Mouse (Mus musculus): ENCODE data around the gene Lsamp. TPM values are rescaled to one million over a fixed set of nuclear protein-coding genes. Genes with fewer than 3 reads are reported as not detected.

Gene Lsamp
- polyA plus RNA-seq, 1 experiment: 0.31 TPM

DNA sequence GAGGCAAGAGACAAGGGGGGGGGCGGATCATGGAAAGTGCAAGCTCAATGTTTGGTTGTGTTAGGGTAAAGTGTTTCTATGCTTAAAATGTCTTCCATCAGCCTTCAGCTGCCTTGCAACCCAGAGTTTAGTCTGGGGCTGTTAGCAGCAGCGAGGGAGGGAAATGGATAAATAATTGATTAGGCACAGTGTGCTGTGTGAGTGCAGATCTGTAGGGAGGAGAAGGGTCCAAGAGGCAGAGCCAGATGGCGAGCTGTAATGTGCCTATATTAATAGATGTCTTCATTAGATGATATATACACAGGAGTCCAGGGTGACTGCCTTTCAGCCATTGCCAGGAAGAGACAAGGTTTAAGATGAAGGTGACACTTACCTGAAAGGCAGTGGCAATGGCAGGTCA is 725.9 kb downstream of the Lsamp start:
- Histone ChIP-seq H3K27ac (ENCODE audit: control insufficient read depth, insufficient read depth, low read depth, low read length) (no peak overlapping the region), H3K36me3 (ENCODE audit: control insufficient read depth, insufficient read depth, low read length) (no peaks in the 10 kb centered on the region), H3K4me1 (ENCODE audit: control insufficient read depth, insufficient read depth, low read length) (no peaks in the 10 kb centered on the region), H3K4me3 (ENCODE audit: control insufficient read depth, low read depth, low read length) (no peak overlapping the region), H3K27me3 (ENCODE audit: control insufficient read depth, insufficient read depth, low read length) (no peaks in the 10 kb centered on the region)
- TF ChIP-seq POLR2A (IDR thresholded peaks at IDR 0.05; ENCODE audit: control insufficient read depth, low read depth, low read length) (no peak), CTCF (IDR thresholded peaks at IDR 0.05; ENCODE audit: control insufficient read depth, insufficient read depth, insufficient replicate concordance, low read depth, low read length) (no peak)

DNA sequence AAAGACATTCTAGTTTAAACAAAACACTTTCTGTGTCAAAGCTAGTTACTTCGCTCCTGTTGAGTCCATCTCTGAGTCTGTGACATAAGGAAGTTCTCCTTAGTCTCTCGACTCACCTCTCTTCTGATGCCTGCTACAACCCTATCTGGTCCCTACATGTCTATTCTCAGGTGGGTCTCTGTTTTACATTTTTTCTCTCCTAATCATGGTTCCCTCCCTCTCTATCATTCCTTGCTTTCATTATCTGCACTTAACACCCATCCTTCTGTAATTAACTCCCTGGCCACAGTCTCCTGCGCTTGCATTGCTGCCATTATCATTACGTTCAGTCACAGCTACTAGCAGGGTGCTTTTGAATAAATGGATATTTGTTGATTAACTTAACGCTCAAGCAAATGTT is 726.3 kb downstream of the Lsamp start:
- Histone ChIP-seq H3K4me3 (ENCODE audit: control insufficient read depth, low read depth, low read length) (no peak overlapping the region), H3K36me3 (ENCODE audit: control insufficient read depth, insufficient read depth, low read length) (no peaks in the 10 kb centered on the region), H3K4me1 (ENCODE audit: control insufficient read depth, insufficient read depth, low read length) (no peaks in the 10 kb centered on the region), H3K27me3 (ENCODE audit: control insufficient read depth, insufficient read depth, low read length) (no peaks in the 10 kb centered on the region), H3K27ac (ENCODE audit: control insufficient read depth, insufficient read depth, low read depth, low read length) (no peak overlapping the region)
- TF ChIP-seq POLR2A (IDR thresholded peaks at IDR 0.05; ENCODE audit: control insufficient read depth, low read depth, low read length): no peak
- no peak for TF ChIP-seq CTCF (IDR thresholded peaks at IDR 0.05; ENCODE audit: control insufficient read depth, insufficient read depth, insufficient replicate concordance, low read depth, low read length)

DNA sequence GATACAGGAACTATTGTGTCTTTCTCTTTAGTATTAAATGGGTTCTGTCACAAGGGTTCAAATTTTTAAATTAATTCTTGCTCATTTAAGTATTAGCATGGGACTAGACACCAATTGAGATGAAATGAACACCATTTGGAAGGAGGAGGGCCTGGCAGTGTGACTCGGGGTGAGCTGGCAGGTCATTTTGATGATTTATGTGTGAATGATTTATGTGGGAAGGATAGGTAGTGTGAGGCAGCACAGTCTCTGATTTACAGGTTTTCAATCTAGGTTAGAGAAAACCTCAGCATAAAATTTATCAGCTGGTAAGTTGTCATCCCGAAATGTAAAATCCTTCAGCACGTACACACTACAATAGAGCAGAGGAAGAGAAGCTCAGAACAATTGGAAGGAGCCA is 729.6 kb downstream of the Lsamp start:
- H3K36me3 ChIP-seq (ENCODE audit: control insufficient read depth, insufficient read depth, low read length): no peaks in the 10 kb centered on the region
- H3K27ac ChIP-seq (ENCODE audit: control insufficient read depth, insufficient read depth, low read depth, low read length): no peak overlapping the region
- no peak overlapping the region for H3K4me3 ChIP-seq (ENCODE audit: control insufficient read depth, low read depth, low read length)
- TF ChIP-seq CTCF (IDR thresholded peaks at IDR 0.05; ENCODE audit: control insufficient read depth, insufficient read depth, insufficient replicate concordance, low read depth, low read length) (no peak), POLR2A (IDR thresholded peaks at IDR 0.05; ENCODE audit: control insufficient read depth, low read depth, low read length) (no peak)
- H3K4me1 ChIP-seq (ENCODE audit: control insufficient read depth, insufficient read depth, low read length): no peaks in the 10 kb centered on the region
- H3K27me3 ChIP-seq (ENCODE audit: control insufficient read depth, insufficient read depth, low read length): no peaks in the 10 kb centered on the region

DNA sequence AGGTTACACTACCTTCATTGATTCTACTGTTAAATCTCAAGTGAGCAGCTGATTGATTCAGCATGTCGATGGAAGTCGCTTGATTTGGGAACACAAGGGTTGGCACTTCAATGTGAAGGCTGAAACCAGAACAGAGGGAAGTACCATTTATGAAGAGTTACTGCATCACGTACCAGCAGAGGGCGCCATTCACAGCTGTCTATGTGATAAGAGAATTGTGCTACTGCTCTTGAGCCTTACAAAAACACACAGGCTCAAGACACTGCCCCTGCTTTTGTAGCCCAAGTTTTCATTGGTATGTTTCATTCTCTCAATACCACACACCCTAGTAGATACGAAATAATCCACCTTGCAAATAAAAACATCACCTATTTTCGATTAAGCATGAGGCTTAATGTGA is 754.9 kb downstream of the Lsamp start:
- Histone ChIP-seq H3K27ac (ENCODE audit: control insufficient read depth, insufficient read depth, low read depth, low read length) (no peak overlapping the region), H3K4me1 (ENCODE audit: control insufficient read depth, insufficient read depth, low read length) (no peaks in the 10 kb centered on the region), H3K4me3 (ENCODE audit: control insufficient read depth, low read depth, low read length) (no peak overlapping the region), H3K36me3 (ENCODE audit: control insufficient read depth, insufficient read depth, low read length) (no peaks in the 10 kb centered on the region), H3K27me3 (ENCODE audit: control insufficient read depth, insufficient read depth, low read length) (no peaks in the 10 kb centered on the region)
- TF ChIP-seq CTCF (IDR thresholded peaks at IDR 0.05; ENCODE audit: control insufficient read depth, insufficient read depth, insufficient replicate concordance, low read depth, low read length): no peak
- TF ChIP-seq POLR2A (IDR thresholded peaks at IDR 0.05; ENCODE audit: control insufficient read depth, low read depth, low read length): no peak

DNA sequence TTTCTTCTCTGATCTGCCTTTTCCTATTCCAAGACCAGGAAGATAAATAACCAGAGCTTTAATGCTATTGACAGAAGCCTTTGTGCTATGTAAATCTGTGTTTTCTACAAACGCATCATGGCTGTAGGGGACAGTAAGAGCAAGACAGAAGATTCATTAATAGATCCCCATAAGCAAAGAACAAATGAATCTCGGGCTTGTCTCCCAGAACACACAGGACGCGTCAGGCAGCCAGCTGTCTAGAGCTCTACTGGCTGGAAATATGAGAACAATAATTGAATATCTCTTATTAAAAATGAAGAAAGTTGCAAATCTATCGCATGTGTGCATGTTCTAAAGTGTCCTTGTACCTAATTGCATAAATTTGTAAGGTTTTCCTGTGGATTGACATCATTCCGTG is 755.6 kb downstream of the Lsamp start:
- Histone ChIP-seq H3K27me3 (ENCODE audit: control insufficient read depth, insufficient read depth, low read length) (no peaks in the 10 kb centered on the region), H3K36me3 (ENCODE audit: control insufficient read depth, insufficient read depth, low read length) (no peaks in the 10 kb centered on the region), H3K4me3 (ENCODE audit: control insufficient read depth, low read depth, low read length) (no peak overlapping the region), H3K27ac (ENCODE audit: control insufficient read depth, insufficient read depth, low read depth, low read length) (no peak overlapping the region), H3K4me1 (ENCODE audit: control insufficient read depth, insufficient read depth, low read length) (no peaks in the 10 kb centered on the region)
- TF ChIP-seq POLR2A (IDR thresholded peaks at IDR 0.05; ENCODE audit: control insufficient read depth, low read depth, low read length) (no peak), CTCF (IDR thresholded peaks at IDR 0.05; ENCODE audit: control insufficient read depth, insufficient read depth, insufficient replicate concordance, low read depth, low read length) (no peak)

DNA sequence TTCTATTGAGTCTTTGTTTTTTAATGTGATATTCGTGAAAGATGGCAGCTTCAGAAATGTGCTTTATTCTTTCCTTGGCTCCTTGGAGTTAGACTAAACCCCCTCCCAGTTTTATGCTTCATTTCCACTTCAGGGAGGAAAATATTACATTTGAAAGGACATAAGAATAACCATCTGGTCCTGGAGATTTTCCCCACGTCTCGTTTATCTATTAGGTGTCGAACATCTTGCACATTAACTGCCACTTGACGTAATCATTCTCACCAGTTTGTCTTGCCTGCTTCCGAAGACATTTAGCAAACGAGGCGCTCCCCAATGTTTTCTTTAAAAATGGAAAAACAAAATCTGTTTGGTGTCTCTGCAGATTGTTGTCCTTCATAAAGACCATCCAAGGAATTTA is 756.1 kb downstream of the Lsamp start:
- TF ChIP-seq CTCF (IDR thresholded peaks at IDR 0.05; ENCODE audit: control insufficient read depth, insufficient read depth, insufficient replicate concordance, low read depth, low read length) (no peak), POLR2A (IDR thresholded peaks at IDR 0.05; ENCODE audit: control insufficient read depth, low read depth, low read length) (no peak)
- H3K36me3 ChIP-seq (ENCODE audit: control insufficient read depth, insufficient read depth, low read length): no peaks in the 10 kb centered on the region
- H3K27me3 ChIP-seq (ENCODE audit: control insufficient read depth, insufficient read depth, low read length): no peaks in the 10 kb centered on the region
- H3K27ac ChIP-seq (ENCODE audit: control insufficient read depth, insufficient read depth, low read depth, low read length): no peak overlapping the region
- H3K4me3 ChIP-seq (ENCODE audit: control insufficient read depth, low read depth, low read length): no peak overlapping the region
- H3K4me1 ChIP-seq (ENCODE audit: control insufficient read depth, insufficient read depth, low read length): no peaks in the 10 kb centered on the region

DNA sequence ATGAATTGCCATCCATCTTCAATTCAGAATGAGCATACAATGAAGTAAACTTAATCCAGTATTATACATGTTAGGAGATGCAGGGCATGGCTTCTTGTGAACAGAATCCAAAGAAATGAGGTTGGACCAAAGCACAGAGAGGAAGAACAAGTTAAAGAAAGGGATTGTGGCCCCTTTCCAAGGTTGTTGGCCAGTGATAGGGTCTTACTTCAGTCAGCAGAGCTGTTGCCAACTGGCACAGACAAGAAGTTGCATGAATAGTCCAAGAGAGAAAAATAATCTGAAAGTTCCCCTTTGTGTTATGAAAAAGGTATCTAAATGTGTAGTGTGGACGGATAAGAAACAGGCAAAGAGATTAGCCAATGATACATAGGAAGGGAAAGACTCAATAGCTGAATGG is 843.0 kb downstream of the Lsamp start:
- TF ChIP-seq POLR2A (IDR thresholded peaks at IDR 0.05; ENCODE audit: control insufficient read depth, low read depth, low read length) (no peak), CTCF (IDR thresholded peaks at IDR 0.05; ENCODE audit: control insufficient read depth, insufficient read depth, insufficient replicate concordance, low read depth, low read length) (no peak)
- Histone ChIP-seq H3K36me3 (ENCODE audit: control insufficient read depth, insufficient read depth, low read length) (no peaks in the 10 kb centered on the region), H3K4me3 (ENCODE audit: control insufficient read depth, low read depth, low read length) (no peak overlapping the region)

DNA sequence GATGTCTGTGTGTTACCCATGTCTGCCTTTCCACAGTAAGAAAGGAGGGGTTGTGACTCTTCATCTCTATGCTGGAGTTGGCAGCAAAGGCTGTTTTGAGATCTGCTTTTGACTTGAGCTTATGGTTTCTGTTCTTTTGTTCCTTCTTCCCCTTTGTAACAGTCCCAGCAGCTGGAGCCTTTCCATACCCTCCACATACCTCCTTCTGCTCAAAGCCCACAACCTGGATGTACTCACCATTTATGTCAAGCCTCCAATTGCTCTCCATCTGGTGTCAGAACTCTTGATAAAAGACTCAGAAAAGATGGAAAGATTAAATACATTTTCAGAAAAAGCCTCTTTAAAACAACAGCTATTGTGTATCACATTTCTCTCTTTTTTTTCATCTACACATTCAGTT is 847.4 kb downstream of the Lsamp start:
- Histone ChIP-seq H3K4me1 (ENCODE audit: control insufficient read depth, insufficient read depth, low read length) (no peaks in the 10 kb centered on the region), H3K36me3 (ENCODE audit: control insufficient read depth, insufficient read depth, low read length) (no peaks in the 10 kb centered on the region), H3K27ac (ENCODE audit: control insufficient read depth, insufficient read depth, low read depth, low read length) (no peak overlapping the region), H3K4me3 (ENCODE audit: control insufficient read depth, low read depth, low read length) (no peak overlapping the region), H3K27me3 (ENCODE audit: control insufficient read depth, insufficient read depth, low read length) (no peaks in the 10 kb centered on the region)
- no peak for TF ChIP-seq CTCF (IDR thresholded peaks at IDR 0.05; ENCODE audit: control insufficient read depth, insufficient read depth, insufficient replicate concordance, low read depth, low read length)
- no peak for TF ChIP-seq POLR2A (IDR thresholded peaks at IDR 0.05; ENCODE audit: control insufficient read depth, low read depth, low read length)

More for the DNA sequence above, 843.0 kb downstream of the Lsamp start:
- Histone ChIP-seq H3K27ac (ENCODE audit: control insufficient read depth, insufficient read depth, low read depth, low read length) (no peak overlapping the region), H3K4me1 (ENCODE audit: control insufficient read depth, insufficient read depth, low read length) (no peaks in the 10 kb centered on the region), H3K27me3 (ENCODE audit: control insufficient read depth, insufficient read depth, low read length) (no peaks in the 10 kb centered on the region)
